Mouse (Mus musculus) hindbrain, embryonic 14.5 days (tissue): ENCODE data around the gene Itm2a. TPM values are rescaled to one million over a fixed set of nuclear protein-coding genes. Genes with fewer than 3 reads are reported as not detected.

Source experiments
- polyA plus RNA-seq: library from polyadenylated mRNA; unstranded; fragments of >200 nt; fragmentation: Nextera tagmentation; extraction: Ambion mirVana; gene quantifications from 2 replicates; pipeline ENCODE4 v1.2.1, GENCODE M21; 2014

Itm2a gene
- polyA plus RNA-seq, 1 experiment from 2014 or later, result 177 TPM

Other genes starting within 250 kb of the Itm2a start
- gene Gpr174, start 147.5 kb downstream of the Itm2a start, polyA plus RNA-seq, result not detected in 2 replicates